Mouse (Mus musculus): ENCODE results near the gene Slc48a1. TPM values are rescaled to one million over a fixed set of nuclear protein-coding genes. Genes with fewer than 3 reads are reported as not detected.

Gene Slc48a1
- polyA plus RNA-seq, 1 experiment from 2014 or later: 52.7 TPM

- H3K9me3 ChIP-seq (replicated peaks): no peaks in the 10 kb centered on the region
- H3K27ac ChIP-seq (replicated peaks): no peak overlapping the region
- no peak for ATAC-seq (ENCODE audit: insufficient number of reproducible peaks, low FRiP score, low TSS enrichment, low read depth)
- WGBS: 94% methylated on average over 5 of the region's 5 CpGs
- no peaks in the 10 kb centered on the region for H3K36me3 ChIP-seq
- H3K27me3 ChIP-seq: no peaks in the 10 kb centered on the region
- peaks cover 43% of the 10 kb centered on the region for H3K4me1 ChIP-seq
- H3K4me2 ChIP-seq (replicated peaks): no peak overlapping the region
- H3K4me3 ChIP-seq (replicated peaks): no peak overlapping the region
- no peak overlapping the region for H3K9ac ChIP-seq
Measured at GRCm38 (mm10) chr15:97752491-97752890, 25.8 kb upstream of the Slc48a1 start.

- no peak overlapping the region for H3K4me2 ChIP-seq (replicated peaks)
- 53% methylated on average over 6 of the region's 6 CpGs for WGBS
- H3K4me3 ChIP-seq (replicated peaks): no peak overlapping the region
- no peak overlapping the region for H3K9ac ChIP-seq
- no peaks in the 10 kb centered on the region for H3K9me3 ChIP-seq (replicated peaks)
- 0 out of 2 replicates have a peak overlapping the region, but pooled peaks have one; percentile 8 for H3K27ac ChIP-seq (replicated peaks)
- peaks cover 36% of the 10 kb centered on the region for H3K4me1 ChIP-seq
- no peaks in the 10 kb centered on the region; the same call in 1 of the 2 replicates for H3K36me3 ChIP-seq
- no peaks in the 10 kb centered on the region for H3K27me3 ChIP-seq
- ATAC-seq (ENCODE audit: insufficient number of reproducible peaks, low FRiP score, low TSS enrichment, low read depth): no peak
Measured at GRCm38 (mm10) chr15:97754476-97754875, 23.8 kb upstream of the Slc48a1 start.

GRCm38 (mm10) chr15:97755361-97755760, 23.0 kb upstream of the Slc48a1 start:
- no peaks in the 10 kb centered on the region; the same call in 1 of the 2 replicates for H3K36me3 ChIP-seq
- H3K9ac ChIP-seq: no peak overlapping the region
- no peaks in the 10 kb centered on the region for H3K27me3 ChIP-seq
- no peak overlapping the region for H3K4me2 ChIP-seq (replicated peaks)
- no peak overlapping the region for H3K4me3 ChIP-seq (replicated peaks)
- no peak overlapping the region for H3K27ac ChIP-seq (replicated peaks)
- H3K4me1 ChIP-seq: peaks cover 27% of the 10 kb centered on the region
- WGBS: 38% methylated on average over 8 of the region's 8 CpGs
- no peak for ATAC-seq (ENCODE audit: insufficient number of reproducible peaks, low FRiP score, low TSS enrichment, low read depth)
- H3K9me3 ChIP-seq (replicated peaks): no peaks in the 10 kb centered on the region

GRCm38 (mm10) chr15:97760006-97760405, 18.3 kb upstream of the Slc48a1 start:
- H3K4me1 ChIP-seq: peaks cover 34% of the 10 kb centered on the region
- H3K27ac ChIP-seq (replicated peaks): no peak overlapping the region
- peaks cover under 1% of the 10 kb centered on the region; the same call in 1 of the 2 replicates for H3K27me3 ChIP-seq
- WGBS: 79% methylated on average over 9 of the region's 9 CpGs
- H3K4me3 ChIP-seq (replicated peaks): no peak overlapping the region
- ATAC-seq (ENCODE audit: insufficient number of reproducible peaks, low FRiP score, low TSS enrichment, low read depth): no peak
- H3K9me3 ChIP-seq (replicated peaks): no peaks in the 10 kb centered on the region
- H3K4me2 ChIP-seq (replicated peaks): no peak overlapping the region
- no peak overlapping the region for H3K9ac ChIP-seq
- H3K36me3 ChIP-seq: no peaks in the 10 kb centered on the region; the same call in 1 of the 2 replicates

GRCm38 (mm10) chr15:97760952-97761351, 17.4 kb upstream of the Slc48a1 start:
- peaks cover 7% of the 10 kb centered on the region; the same call in 1 of the 2 replicates for H3K27me3 ChIP-seq
- no peak for ATAC-seq (ENCODE audit: insufficient number of reproducible peaks, low FRiP score, low TSS enrichment, low read depth)
- H3K4me2 ChIP-seq (replicated peaks): no peak overlapping the region
- 63% methylated on average over 5 of the region's 5 CpGs for WGBS
- H3K4me3 ChIP-seq (replicated peaks): no peak overlapping the region
- H3K9ac ChIP-seq: no peak overlapping the region
- no peaks in the 10 kb centered on the region; the same call in 1 of the 2 replicates for H3K36me3 ChIP-seq
- peaks cover 34% of the 10 kb centered on the region for H3K4me1 ChIP-seq
- H3K9me3 ChIP-seq (replicated peaks): no peaks in the 10 kb centered on the region
- no peak overlapping the region for H3K27ac ChIP-seq (replicated peaks)

- peaks cover 38% of the 10 kb centered on the region for H3K4me1 ChIP-seq
- peaks cover 11% of the 10 kb centered on the region for H3K27me3 ChIP-seq
- no peaks in the 10 kb centered on the region for H3K9me3 ChIP-seq (replicated peaks)
- H3K4me3 ChIP-seq (replicated peaks): no peak overlapping the region
- H3K4me2 ChIP-seq (replicated peaks): no peak overlapping the region
- no peak overlapping the region for H3K27ac ChIP-seq (replicated peaks)
- WGBS: 52% methylated on average over 13 of the region's 13 CpGs
- H3K36me3 ChIP-seq: no peaks in the 10 kb centered on the region; the same call in 1 of the 2 replicates
- H3K9ac ChIP-seq: no peak overlapping the region
- ATAC-seq (ENCODE audit: insufficient number of reproducible peaks, low FRiP score, low TSS enrichment, low read depth): no peak
Measured at GRCm38 (mm10) chr15:97761438-97761837, 16.9 kb upstream of the Slc48a1 start.

GRCm38 (mm10) chr15:97762733-97763132, 15.6 kb upstream of the Slc48a1 start:
- H3K4me2 ChIP-seq (replicated peaks): no peak overlapping the region
- WGBS: 57% methylated on average over 9 of the region's 9 CpGs

GRCm38 (mm10) chr15:97763256-97764049, 14.9 kb upstream of the Slc48a1 start:
- no peak overlapping the region for H3K27ac ChIP-seq (replicated peaks)
- no peak overlapping the region for H3K4me3 ChIP-seq (replicated peaks)
- H3K27me3 ChIP-seq: peaks cover 23% of the 10 kb centered on the region
- no peaks in the 10 kb centered on the region for H3K9me3 ChIP-seq (replicated peaks)
- peaks cover 59% of the 10 kb centered on the region for H3K4me1 ChIP-seq
- no peak overlapping the region for H3K9ac ChIP-seq
- WGBS: 48% methylated on average over 9 of the region's 9 CpGs
- ATAC-seq (ENCODE audit: insufficient number of reproducible peaks, low FRiP score, low TSS enrichment, low read depth): no peak
- H3K36me3 ChIP-seq: no peaks in the 10 kb centered on the region; the same call in 1 of the 2 replicates
- no peak overlapping the region for H3K4me2 ChIP-seq (replicated peaks)

More at GRCm38 (mm10) chr15:97762733-97763132, 15.6 kb upstream of the Slc48a1 start:
- Histone ChIP-seq H3K9ac (no peak overlapping the region), H3K4me3 (replicated peaks) (no peak overlapping the region), H3K9me3 (replicated peaks) (no peaks in the 10 kb centered on the region), H3K4me1 (peaks cover 51% of the 10 kb centered on the region), H3K36me3 (no peaks in the 10 kb centered on the region; the same call in 1 of the 2 replicates), H3K27ac (replicated peaks) (no peak overlapping the region), H3K27me3 (peaks cover 23% of the 10 kb centered on the region)
- ATAC-seq (ENCODE audit: insufficient number of reproducible peaks, low FRiP score, low TSS enrichment, low read depth): no peak

- H3K27ac ChIP-seq (replicated peaks): no peak overlapping the region
- 67% methylated on average over 2 of the region's 2 CpGs for WGBS
- H3K4me1 ChIP-seq: peaks cover 63% of the 10 kb centered on the region
Measured at GRCm38 (mm10) chr15:97764532-97764931, 13.8 kb upstream of the Slc48a1 start.

GRCm38 (mm10) chr15:97765090-97765794, 13.1 kb upstream of the Slc48a1 start:
- H3K36me3 ChIP-seq: no peaks in the 10 kb centered on the region
- H3K9ac ChIP-seq: no peak overlapping the region
- H3K9me3 ChIP-seq (replicated peaks): no peaks in the 10 kb centered on the region
- 41% methylated on average over 13 of the region's 13 CpGs for WGBS
- ATAC-seq (ENCODE audit: insufficient number of reproducible peaks, low FRiP score, low TSS enrichment, low read depth): no peak
- peak overlapping the region; percentile 12; the same call in 1 of the 2 replicates for H3K4me3 ChIP-seq (replicated peaks)
- peaks cover 63% of the 10 kb centered on the region for H3K4me1 ChIP-seq
- H3K4me2 ChIP-seq (replicated peaks): peak overlapping the region; percentile 13; the same call in 1 of the 2 replicates
- no peak overlapping the region for H3K27ac ChIP-seq (replicated peaks)
- H3K27me3 ChIP-seq: peaks cover 23% of the 10 kb centered on the region

More at GRCm38 (mm10) chr15:97764532-97764931, 13.8 kb upstream of the Slc48a1 start:
- no peaks in the 10 kb centered on the region for H3K9me3 ChIP-seq (replicated peaks)
- H3K9ac ChIP-seq: no peak overlapping the region
- H3K27me3 ChIP-seq: peaks cover 23% of the 10 kb centered on the region
- H3K4me3 ChIP-seq (replicated peaks): no peak overlapping the region
- ATAC-seq (ENCODE audit: insufficient number of reproducible peaks, low FRiP score, low TSS enrichment, low read depth): no peak
- no peak overlapping the region for H3K4me2 ChIP-seq (replicated peaks)
- H3K36me3 ChIP-seq: no peaks in the 10 kb centered on the region

- Histone ChIP-seq H3K4me2 (replicated peaks) (peak overlapping the region; percentile 87), H3K27me3 (peaks cover 23% of the 10 kb centered on the region), H3K9ac (no peak overlapping the region), H3K27ac (replicated peaks) (no peak overlapping the region), H3K4me3 (replicated peaks) (peak overlapping the region; percentile 50), H3K9me3 (replicated peaks) (no peaks in the 10 kb centered on the region), H3K4me1 (peaks cover 63% of the 10 kb centered on the region), H3K36me3 (no peaks in the 10 kb centered on the region)
- WGBS: 23% methylated on average over 8 of the region's 8 CpGs
- ATAC-seq (ENCODE audit: insufficient number of reproducible peaks, low FRiP score, low TSS enrichment, low read depth): no peak
Measured at GRCm38 (mm10) chr15:97766194-97766593, 12.1 kb upstream of the Slc48a1 start.

All from embryonic facial prominence, embryonic 15.5 days (tissue).